Mouse (Mus musculus) intestine, postnatal 0 days (tissue): ENCODE data around the gene Etv6. TPM values are rescaled to one million over a fixed set of nuclear protein-coding genes. Genes with fewer than 3 reads are reported as not detected.
"Not testable (repeated sequence)": the region's sequence is repeated elsewhere in the genome, so short reads cannot be mapped to it uniquely, and the experiment has no call there.

Source experiments
- ATAC-seq: fragments of 200-750 bp; cut with Nextera tagmentation; 2 replicates; pipeline ENCODE4 v1.8.0; 2017; ENCODE audit warnings: mild to moderate bottlenecking, moderate TSS enrichment, moderate library complexity
- H3K27ac ChIP-seq: fragments of 300-500 bp; sonication (generic); 2 replicates; pipeline ENCODE4 v1.5.1; 2014; ENCODE audit warnings: mild to moderate bottlenecking, low read depth, low read length, moderate library complexity
- H3K27me3 ChIP-seq: fragments of 300-500 bp; sonication (generic); replicated peaks from 2 replicates; pipeline ENCODE4 v1.6.1; 2014; ENCODE audit warnings: low read length, mixed read lengths; ENCODE audit not compliant: control insufficient read depth, insufficient read depth
- H3K36me3 ChIP-seq: fragments of 300-500 bp; sonication (generic); 2 replicates; pipeline ENCODE4 v1.6.1; 2014; ENCODE audit warnings: mild to moderate bottlenecking, moderate library complexity; ENCODE audit not compliant: control insufficient read depth, insufficient read depth
- H3K4me1 ChIP-seq: fragments of 300-500 bp; sonication (generic); replicated peaks from 2 replicates; pipeline ENCODE4 v1.6.1; 2014; ENCODE audit warnings: antibody characterized with exemption, low read length, mixed read lengths; ENCODE audit not compliant: control insufficient read depth, insufficient read depth
- H3K4me2 ChIP-seq: fragments of 300-500 bp; sonication (generic); replicated peaks from 2 replicates; pipeline ENCODE4 v1.6.1; 2014; ENCODE audit warnings: low read depth, mild to moderate bottlenecking, moderate library complexity
- H3K4me3 ChIP-seq: fragments of 300-500 bp; sonication (generic); 2 replicates; pipeline ENCODE4 v1.5.1; 2014; ENCODE audit warnings: low read depth, low read length
- H3K9ac ChIP-seq: fragments of 300-500 bp; sonication (generic); 2 replicates; pipeline ENCODE4 v1.6.1; 2014; ENCODE audit warnings: mild to moderate bottlenecking, low read depth, low read length
- H3K9me3 ChIP-seq: fragments of 300-500 bp; sonication (generic); 2 replicates; pipeline ENCODE4 v1.6.1; 2016; ENCODE audit warnings: mixed run types; ENCODE audit not compliant: control insufficient read depth
- CTCF ChIP-seq: sonication (generic); IDR thresholded peaks from 2 replicates; pipeline ENCODE4 v1.5.1; 2016; ENCODE audit warnings: low read depth, mild to moderate bottlenecking, control low read depth, antibody characterized with exemption, moderate library complexity
- WGBS: fragments of 180-500 bp; shearing (Covaris S2); extraction: QIAGEN DNeasy Blood & Tissue Kit; methylation state at CpG from one replicate; pipeline ENCODE4 v1.1.7; 2014; 5-methylcytosine and 5-hydroxymethylcytosine counted together
- polyA plus RNA-seq: library from polyadenylated mRNA; unstranded; fragments of >200 nt; fragmentation: Nextera tagmentation; extraction: Ambion mirVana; gene quantifications from 2 replicates; pipeline ENCODE4 v1.2.1, GENCODE M21; 2015

Etv6 gene
- polyA plus RNA-seq = 7.8 and 9.4 TPM in 2 replicates

- no peaks in the 10 kb centered on the region for H3K9me3 ChIP-seq
- ATAC-seq = peak; percentile 86
Observed at GRCm38 (mm10) chr6:134035490-134036405, at the start of gene Etv6. TSS of gene Etv6 (plus strand) at chr6:134035700.

GRCm38 (mm10) chr6:133986161-133986560 lies 49.3 kb upstream of the Etv6 start:
- Histone ChIP-seq H3K36me3 (no peaks in the 10 kb centered on the region), H3K9ac (no peak overlapping the region), H3K4me1 (no peaks in the 10 kb centered on the region), H3K27ac (no peak overlapping the region), H3K27me3 (no peaks in the 10 kb centered on the region), H3K4me2 (no peak overlapping the region), H3K4me3 (no peak overlapping the region), H3K9me3 (no peaks in the 10 kb centered on the region)
- 72% methylated on average over 2 of the region's 2 CpGs for WGBS
- TF ChIP-seq CTCF = peak; percentile 56
- ATAC-seq = no peak

More at GRCm38 (mm10) chr6:134035490-134036405, at the start of gene Etv6:
- no peaks in the 10 kb centered on the region for H3K27me3 ChIP-seq
- no peaks in the 10 kb centered on the region for H3K36me3 ChIP-seq
- peak within 1 kb of the TSS; percentile 86 for H3K4me2 ChIP-seq
- no peak for TF ChIP-seq CTCF
- WGBS = 0% methylated on average over 59 of the region's 78 CpGs
- H3K9ac ChIP-seq = peak within 1 kb of the TSS; percentile 96
- peaks cover 6% of the 10 kb centered on the region; the same call in 1 of the 2 replicates for H3K4me1 ChIP-seq
- H3K27ac ChIP-seq = peak within 1 kb of the TSS; percentile 100
- peak within 1 kb of the TSS; percentile 83 for H3K4me3 ChIP-seq

GRCm38 (mm10) chr6:133987068-133987591 lies 48.4 kb upstream of the Etv6 start:
- no peak for ATAC-seq
- TF ChIP-seq CTCF = no peak

GRCm38 (mm10) chr6:133988011-133988410 lies 47.5 kb upstream of the Etv6 start:
- no peak overlapping the region for H3K4me3 ChIP-seq
- whole genome bisulfite sequencing = 51% methylated on average over 9 of the region's 9 CpGs
- no peaks in the 10 kb centered on the region for H3K4me1 ChIP-seq
- no peaks in the 10 kb centered on the region for H3K36me3 ChIP-seq
- no peak for ATAC-seq
- TF ChIP-seq CTCF = no peak
- no peak overlapping the region for H3K9ac ChIP-seq
- H3K4me2 ChIP-seq = no peak overlapping the region
- H3K9me3 ChIP-seq = no peaks in the 10 kb centered on the region
- no peaks in the 10 kb centered on the region for H3K27me3 ChIP-seq
- H3K27ac ChIP-seq = no peak overlapping the region

More at GRCm38 (mm10) chr6:133987068-133987591, 48.4 kb upstream of the Etv6 start:
- Histone ChIP-seq H3K27me3 (no peaks in the 10 kb centered on the region), H3K4me1 (no peaks in the 10 kb centered on the region), H3K36me3 (no peaks in the 10 kb centered on the region), H3K27ac (no peak overlapping the region), H3K9ac (no peak overlapping the region), H3K4me3 (no peak overlapping the region), H3K4me2 (no peak overlapping the region), H3K9me3 (no peaks in the 10 kb centered on the region)
- WGBS = 79% methylated on average over 2 of the region's 2 CpGs

GRCm38 (mm10) chr6:133997461-133997860 lies 38.0 kb upstream of the Etv6 start:
- 81% methylated on average over 2 of the region's 2 CpGs for WGBS
- no peaks in the 10 kb centered on the region for H3K36me3 ChIP-seq
- no peak for TF ChIP-seq CTCF
- H3K9me3 ChIP-seq = no peaks in the 10 kb centered on the region
- H3K4me1 ChIP-seq = no peaks in the 10 kb centered on the region
- no peak overlapping the region for H3K4me2 ChIP-seq
- no peak overlapping the region for H3K27ac ChIP-seq
- ATAC-seq = no peak
- no peak overlapping the region for H3K4me3 ChIP-seq
- H3K9ac ChIP-seq = no peak overlapping the region
- no peaks in the 10 kb centered on the region for H3K27me3 ChIP-seq

GRCm38 (mm10) chr6:133997935-133998334 lies 37.6 kb upstream of the Etv6 start:
- WGBS = 59% methylated on average over 2 of the region's 2 CpGs
- ATAC-seq = no peak
- Histone ChIP-seq H3K36me3 (no peaks in the 10 kb centered on the region), H3K27ac (no peak overlapping the region), H3K9me3 (no peaks in the 10 kb centered on the region), H3K4me2 (no peak overlapping the region), H3K4me3 (no peak overlapping the region), H3K27me3 (no peaks in the 10 kb centered on the region), H3K4me1 (no peaks in the 10 kb centered on the region), H3K9ac (no peak overlapping the region)
- no peak for TF ChIP-seq CTCF

- H3K4me1 ChIP-seq, H3K27ac ChIP-seq, H3K9ac ChIP-seq, H3K4me2 ChIP-seq, H3K4me3 ChIP-seq, H3K36me3 ChIP-seq, H3K27me3 ChIP-seq, H3K9me3 ChIP-seq: not testable (repeated sequence)
- peak; percentile 56; the same call in 1 of the 2 replicates for ATAC-seq
- 38% methylated on average over 5 of the region's 12 CpGs for WGBS
Observed at GRCm38 (mm10) chr6:134014488-134015110, 20.9 kb upstream of the Etv6 start.
